Mouse (Mus musculus): Measurements from ENCODE around the gene Krtap1-4.

- TF ChIP-seq POLR2A (IDR thresholded peaks at IDR 0.05; ENCODE audit: insufficient read depth, low read length), result no peak
- no peak for TF ChIP-seq CTCF (IDR thresholded peaks at IDR 0.05; ENCODE audit: low read depth, low read length)
Measured at GRCm38 (mm10) chr11:99628138-99628537, 44.7 kb upstream of the Krtap1-4 start, which contains the start of gene Krtap4-1.
